Mouse (Mus musculus) ovary, postnatal 10 days (tissue): ENCODE results near the gene Lrrc27.
A peak's percentile ranks its signal among the peaks of the same experiment; 100 is the strongest.

Experiments used
- DNase-seq: peaks from one replicate; pipeline ENCODE4 v3.0.0; 2022; ENCODE audit warnings: low spot score

The Lrrc27 gene

DNA sequence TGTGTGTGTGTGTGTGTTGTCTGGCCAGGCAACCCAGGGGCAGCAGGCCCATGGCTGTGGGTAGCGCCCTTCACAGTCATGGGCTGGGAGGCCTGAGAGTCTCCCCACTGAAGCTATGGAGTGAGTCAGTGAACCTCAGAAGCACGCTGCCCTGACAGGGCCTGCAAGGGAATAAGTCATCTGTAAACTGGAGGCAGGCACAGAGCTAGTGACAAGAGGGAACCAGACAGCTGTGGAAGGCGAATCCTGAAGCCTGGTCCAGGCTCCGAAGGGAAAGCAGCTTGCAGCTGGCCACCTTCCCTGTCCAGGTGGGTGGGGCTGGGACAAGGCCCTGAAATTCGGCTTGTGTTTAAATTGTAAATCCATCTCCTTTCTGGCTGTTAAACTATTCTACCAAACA is 33.3 kb downstream of the Lrrc27 start:
- no peak for DNase-seq

DNA sequence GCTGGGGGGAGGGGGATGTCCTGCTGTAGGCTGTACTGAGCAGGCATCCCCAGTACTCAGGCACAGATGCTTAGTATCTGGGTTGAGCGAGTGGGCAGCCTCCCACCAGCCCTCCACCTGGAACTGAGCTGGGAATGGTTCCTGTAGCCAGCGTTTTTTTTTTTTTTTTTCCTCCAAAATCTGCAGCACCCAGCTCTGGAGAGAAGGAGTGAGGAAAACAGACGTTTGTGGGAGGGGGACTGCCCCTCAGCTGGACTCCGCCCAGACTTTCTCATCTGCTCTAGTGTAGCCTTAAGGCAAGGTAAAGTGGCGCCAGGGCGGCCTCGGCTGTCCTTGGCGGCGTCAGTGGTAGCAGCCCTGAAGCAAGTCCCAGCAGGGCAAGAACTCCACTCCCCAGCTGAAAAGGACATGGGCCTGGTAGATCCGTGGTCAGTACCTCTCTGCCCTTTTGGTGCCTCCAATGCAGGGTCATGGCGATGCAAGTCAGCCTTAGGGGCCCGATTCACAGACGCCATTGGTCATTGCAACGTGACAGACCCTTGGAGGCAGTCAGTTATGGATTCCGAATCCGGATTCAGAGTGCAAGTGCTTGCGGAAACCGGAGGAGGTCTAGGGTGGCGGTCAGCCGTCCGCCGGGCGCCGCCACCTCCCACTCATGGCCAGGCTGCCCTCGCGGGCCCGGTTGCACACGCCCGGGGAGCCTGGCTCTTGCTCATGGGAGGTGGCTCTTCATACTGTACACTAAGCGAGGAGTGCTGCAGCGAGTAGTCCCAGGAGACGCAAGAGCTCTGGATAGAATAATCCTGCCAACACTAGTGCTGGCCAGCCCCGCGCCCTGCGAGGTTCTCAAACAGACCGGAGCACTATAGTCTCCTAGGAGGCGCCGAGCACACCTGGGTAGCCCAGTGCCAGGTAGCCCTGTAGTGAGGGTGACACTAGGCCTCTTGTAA is 34.4 kb downstream of the Lrrc27 start:
- DNase-seq: no peak

DNA sequence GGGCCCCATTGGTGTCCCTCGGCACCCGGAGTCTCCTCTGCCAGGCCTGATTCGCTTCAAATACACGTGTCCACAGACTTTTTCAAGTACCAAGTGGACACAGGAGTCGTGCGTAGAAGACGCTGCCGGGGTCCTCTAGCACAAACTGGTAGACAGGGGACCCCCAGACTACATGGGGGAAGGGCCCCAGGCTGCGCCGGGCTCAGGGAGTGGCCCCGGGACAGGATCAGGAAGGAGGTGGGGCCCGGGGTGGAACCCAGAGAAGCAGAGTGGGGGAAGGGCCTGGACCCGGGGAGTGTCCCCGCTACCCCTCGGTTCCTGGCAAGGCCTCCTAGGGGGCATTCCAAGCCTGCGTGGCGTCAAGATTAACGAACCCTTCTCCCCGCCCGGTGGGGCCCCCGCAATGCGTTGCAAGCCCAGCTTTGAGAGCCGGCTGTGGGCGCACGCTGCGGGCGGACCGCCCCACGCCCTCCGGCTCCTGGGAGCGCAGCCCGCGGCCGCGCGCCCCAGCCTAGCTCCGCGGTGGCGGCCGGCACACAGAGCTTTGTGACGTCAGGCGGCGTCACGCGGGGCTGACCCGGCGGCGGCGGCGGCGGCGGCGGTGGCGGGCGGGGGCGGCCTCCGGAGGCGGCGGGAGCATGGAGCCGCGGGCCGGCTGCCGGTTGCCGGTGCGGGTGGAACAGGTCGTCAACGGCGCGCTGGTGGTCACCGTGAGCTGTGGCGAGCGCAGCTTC is 35.3 kb downstream of the Lrrc27 start, which contains the start of gene Pwwp2b:
Gene Pwwp2b (plus strand): TSS at position 602 of the 734 bp plus-strand sequence.
- DNase-seq: peak; percentile 76

DNA sequence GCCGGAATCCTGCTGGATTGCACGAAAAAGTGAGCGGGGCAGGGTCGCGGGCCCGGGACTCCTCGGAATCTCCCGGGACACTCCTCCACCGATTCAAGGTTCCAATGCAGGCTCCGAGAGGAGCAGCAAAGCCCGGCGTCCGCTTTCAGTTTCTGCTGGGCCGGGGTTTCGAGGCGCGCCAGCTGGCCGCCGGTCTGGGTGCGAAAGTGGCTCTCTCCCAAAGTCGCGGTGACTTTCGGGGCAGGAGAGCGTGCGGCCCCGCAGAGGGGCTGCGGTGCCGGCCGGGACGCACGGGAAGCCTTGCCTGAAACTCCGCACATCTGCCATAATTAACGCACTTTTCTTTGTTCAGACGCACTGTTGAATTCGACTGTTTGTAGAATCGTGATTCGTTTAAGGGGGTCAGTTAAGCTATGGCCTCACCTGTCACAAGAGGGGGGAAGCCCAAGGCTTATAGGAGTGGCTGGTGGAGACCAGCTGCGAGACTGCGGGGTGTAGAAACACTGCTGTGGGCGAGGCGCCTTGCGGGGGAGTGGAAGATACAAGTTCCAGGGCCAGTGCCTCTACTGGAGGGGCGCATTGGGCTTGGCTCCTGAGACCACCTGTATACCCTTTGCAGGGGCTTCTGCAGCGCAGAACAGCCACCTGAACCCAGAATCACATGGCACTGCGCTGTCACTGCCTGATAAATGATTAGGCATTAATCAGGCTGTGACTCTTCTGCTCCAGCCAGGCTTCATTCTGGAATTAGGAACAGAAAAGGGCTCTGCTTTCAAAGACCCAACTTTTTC is 36.0 kb downstream of the Lrrc27 start:
- DNase-seq: peak; percentile 58

DNA sequence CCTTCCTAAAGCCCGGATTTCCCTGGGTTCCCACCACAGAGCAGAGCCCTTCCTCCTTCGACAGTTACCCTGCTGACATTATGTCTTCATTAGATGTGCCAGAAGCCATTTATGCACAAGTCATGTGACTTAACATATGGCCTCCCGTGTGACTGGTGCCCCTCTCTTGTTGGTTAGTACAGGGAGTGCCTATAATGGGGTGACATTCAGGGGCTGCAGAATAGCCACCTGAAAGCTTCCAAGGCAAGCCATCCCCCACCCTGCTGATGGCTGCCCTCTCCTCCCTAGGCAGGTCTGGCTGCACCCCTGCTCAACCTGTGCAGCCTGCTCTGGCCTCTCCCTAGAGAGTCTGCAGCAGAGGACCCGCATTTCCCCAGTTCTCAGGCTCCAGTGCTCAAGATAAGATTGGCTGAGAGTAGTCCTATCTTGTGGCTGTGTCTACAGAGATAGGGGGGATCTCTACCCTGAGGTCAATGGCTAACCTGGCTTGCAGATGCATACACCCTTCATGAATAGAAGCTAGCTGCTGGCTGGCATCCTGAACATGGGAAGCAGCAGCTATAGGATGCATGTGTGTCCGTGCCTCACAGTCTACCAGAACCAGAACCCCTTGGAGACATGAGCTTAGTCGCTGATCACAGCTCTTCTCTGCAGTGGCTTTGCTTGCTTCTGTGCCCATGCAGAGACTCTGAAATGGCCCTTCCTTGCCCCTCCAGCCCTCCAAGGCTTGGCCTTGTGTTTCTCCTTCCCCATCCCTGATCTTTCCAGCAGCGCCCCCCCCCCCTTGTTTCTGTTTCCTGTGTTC is 36.8 kb downstream of the Lrrc27 start:
- no peak for DNase-seq

DNA sequence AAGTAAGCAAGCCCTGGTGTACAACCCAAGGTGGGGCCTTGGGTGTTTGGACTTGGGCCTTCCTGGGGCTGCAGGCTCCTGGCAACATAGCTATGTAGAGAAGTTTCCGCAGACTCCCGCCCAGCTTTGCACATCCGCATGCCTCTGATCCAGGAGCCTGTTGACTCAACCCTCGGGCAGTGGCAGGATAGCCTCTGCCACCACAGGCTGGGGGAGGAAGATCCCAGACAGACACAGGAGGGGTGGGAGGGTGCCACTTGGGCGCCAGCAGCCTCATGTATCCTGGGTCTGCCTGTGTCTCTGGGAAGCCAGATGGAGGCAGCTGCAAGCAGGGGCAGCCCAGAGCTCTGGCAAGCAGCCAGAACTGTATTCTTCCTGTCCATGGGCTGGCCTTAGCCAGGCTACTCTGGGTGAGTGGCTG is 39.1 kb downstream of the Lrrc27 start:
- DNase-seq: no peak

DNA sequence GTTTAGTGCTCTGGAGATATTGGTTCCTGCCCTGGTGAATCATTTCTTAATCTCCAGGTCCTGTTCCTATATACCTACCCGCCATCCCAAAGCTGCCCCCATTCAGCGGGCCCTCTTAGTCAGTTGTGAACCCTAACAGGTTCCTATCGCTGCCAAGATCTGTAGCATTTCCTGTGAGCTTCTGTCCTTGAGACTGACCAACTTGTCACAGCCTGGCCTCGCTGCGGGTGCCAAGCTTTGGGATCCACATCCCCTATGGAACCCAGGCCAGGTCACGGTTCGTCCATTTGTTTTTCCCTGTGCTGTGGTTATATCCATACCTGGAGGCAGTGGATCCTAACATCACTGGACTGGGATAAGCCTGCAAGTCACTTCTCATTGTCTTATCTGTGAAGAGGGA is 39.8 kb downstream of the Lrrc27 start:
- no peak for DNase-seq

DNA sequence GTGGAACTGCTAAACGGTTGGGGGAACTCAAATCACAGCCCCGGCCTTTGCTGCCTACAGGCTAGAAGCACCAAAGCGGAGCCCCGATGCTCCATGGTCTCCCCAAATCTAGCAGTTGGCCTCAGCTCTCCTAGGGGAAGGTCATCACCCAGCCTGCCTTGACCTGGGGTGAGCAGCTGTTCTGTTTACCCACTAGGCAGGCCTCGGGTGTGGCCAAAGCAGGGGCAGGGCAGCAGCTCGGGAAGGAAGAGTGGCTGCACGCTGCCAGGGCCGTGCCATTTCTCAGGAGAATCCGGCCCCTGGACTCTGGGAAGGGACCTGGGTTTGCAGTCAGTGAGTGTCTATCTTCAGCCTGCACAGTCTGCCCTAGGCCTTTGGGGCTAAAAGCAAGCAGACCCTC is 40.2 kb downstream of the Lrrc27 start:
- no peak for DNase-seq

DNA sequence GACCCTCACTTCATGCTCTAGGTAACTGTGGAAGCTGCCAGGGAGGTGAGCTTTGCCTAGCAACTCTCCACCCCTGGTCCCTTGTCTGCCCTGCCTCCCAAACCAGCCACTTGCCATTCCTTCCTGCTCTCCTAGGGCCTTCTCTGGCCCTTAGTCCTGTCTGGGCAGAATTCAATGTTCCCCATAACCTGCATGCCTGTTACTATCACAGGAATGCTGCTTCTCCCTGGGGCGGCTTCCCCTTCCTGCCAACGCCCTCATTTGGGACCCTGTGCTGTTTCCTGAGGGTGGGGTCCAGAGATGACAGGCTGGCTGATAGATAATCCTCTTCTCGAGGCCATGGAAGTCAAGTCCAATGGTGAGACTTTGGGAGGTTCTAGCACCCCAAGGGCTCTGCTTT is 40.7 kb downstream of the Lrrc27 start:
- DNase-seq: no peak

DNA sequence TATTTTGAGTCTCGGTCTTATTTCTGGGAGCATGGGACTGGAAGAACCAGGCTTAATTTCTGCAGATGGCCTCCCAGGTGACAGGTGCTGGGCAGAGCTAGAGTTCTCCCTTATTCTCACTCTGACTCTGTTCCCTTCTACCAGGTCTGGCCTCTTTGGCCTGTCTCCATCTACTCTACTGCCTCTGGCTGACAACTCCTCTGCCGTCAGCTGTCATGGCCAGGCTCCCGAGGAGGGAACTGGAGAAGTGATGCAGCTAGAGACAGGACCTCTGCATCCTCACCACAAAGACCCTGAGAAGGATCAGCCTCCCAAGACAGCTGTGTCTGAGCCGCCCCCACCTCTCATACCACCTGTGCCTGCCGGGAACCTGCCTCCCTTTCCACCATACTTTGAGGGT is 41.8 kb downstream of the Lrrc27 start:
- no peak for DNase-seq

DNA sequence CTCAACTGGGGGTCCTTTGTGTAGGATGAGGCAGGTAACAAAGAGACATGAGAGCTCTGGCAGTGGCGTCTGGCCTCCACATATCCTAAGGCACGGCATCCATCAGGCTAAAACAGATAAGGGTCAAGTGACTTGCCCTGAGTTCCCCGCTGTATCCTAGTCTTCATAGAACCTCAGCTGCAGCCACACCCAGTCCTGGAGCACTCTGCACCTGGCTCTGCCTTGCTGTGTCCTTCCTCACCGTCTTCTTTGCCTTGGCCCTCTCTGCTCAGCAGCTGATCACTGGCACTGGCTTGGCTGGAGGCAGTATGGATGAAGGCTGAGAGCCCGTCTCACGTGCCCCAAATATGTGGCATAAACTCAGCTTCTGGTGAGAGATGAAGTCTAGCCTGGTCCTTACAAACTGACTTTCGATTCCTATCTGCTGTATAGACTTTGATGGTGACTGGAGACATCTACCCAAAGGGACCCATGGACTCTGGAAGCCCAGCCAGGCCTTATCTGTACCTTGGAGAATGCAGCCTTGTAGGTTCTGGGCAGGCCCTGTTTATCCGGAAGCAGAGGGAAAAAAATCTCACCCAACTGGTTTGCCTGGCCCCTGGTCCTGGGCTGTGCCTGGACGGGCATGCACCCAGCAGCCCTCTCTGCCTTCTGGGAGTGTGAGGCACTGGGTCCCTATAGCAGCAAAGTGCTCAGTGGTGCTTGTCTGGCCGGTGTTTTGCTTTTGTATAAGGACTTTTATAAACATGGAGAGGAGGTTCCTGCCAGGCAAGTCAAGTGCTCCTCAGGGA is 45.2 kb downstream of the Lrrc27 start:
- no peak for DNase-seq

DNA sequence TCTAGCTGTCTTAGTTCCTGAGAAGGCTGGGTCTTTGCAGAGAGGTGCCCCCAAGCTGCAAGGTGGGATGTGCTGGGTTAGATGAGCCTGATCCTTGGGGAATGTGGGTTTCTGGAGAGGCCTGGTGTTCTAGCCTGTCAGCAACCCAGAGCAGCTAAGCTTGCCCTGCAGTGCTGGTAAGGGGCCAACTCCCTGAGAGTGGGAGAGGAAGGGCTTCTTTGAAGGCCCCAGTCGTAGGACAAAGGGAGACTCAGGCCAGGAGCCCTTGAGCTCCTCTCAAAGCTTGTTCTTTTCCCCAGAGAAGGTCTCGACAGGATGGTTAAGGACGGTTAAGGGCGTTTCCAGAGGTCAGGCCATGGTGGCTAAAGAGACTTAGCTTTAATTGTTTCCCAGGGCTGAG is 51.5 kb downstream of the Lrrc27 start:
- no peak for DNase-seq

DNA sequence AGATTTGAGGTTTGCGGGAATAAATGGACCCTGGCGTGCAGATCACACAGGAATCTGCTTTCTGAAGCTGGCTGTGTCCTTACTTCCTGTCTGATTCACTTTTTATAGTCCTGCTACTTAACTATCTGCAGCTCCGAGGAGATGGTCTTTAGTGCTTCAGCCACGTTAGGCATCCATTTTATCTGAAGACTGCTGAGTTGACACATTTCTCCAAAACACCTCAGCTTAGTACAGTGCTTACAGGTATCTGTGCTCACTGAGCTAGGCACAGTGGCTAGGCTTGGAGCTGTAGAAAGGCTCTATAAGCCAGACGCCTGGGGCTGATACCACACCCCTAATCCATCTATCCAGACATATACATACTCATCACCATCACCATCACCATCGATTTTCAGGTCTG is 52.8 kb downstream of the Lrrc27 start:
- no peak for DNase-seq

DNA sequence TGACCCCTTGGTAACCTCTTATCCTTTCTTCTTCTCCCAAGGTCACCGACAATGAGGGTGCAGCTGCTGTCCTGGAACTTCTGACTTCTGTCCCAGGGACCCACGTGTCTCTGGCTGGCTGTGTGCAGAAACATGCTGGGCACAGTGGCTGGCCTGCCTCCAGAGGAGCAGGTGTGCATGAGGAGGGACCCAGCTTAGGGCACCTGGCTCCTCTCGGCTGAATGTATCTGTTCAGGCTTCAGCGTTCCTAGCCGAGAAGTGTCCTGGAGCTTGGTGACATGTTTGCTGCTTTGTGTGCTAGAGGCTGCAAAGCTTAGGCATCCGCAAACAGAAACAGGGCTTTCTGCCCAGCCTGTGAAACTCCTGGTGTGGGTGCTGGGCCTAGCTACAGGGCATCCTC is 53.6 kb downstream of the Lrrc27 start:
- DNase-seq: no peak

DNA sequence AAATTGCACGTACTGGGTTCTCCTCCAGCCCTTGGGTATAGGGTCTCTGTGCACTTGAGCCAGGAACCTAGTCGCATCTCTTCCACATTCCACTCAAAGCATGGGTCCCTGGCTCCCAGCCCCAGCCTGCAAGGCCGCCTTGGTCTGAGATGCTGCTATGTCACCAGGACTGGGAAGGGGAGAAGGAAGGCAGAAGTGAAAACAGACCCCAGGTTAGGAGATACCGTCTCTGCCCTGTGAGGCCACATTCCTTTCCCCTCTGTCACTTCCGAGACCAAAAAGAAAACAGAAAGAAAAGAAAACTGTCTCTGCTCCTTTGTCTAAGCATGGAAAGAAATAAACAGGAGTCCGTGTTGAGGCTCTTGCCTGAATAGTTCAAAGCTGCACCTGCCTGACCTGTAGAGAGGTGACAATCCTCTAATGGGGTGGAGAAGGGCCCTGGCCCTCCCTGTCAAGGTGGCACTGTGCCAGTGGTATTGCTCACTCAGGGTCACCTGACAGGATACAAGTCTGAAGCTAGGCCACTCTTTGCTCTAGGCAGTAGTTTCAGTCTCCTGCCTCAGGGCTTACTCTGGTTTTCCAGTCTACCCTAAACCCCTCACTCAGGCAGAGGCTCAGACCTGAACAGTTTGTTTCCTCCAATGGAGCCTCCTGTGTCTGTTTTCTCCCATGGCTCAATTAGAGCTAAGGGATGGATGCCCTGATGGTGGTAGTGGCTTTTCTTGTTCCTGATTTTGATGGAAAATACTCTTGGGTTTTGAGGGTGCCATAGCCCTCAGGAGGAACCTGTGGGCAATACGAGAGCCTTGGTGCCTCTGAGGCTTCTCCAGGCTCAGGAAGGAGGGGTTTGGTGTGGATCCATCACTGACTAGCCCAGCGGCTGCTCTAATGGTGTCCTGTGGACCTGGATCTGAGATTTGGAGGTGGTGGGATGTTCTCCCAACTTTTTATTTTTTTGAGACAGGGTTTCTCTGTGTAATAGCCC is 54.4 kb downstream of the Lrrc27 start:
- no peak for DNase-seq

DNA sequence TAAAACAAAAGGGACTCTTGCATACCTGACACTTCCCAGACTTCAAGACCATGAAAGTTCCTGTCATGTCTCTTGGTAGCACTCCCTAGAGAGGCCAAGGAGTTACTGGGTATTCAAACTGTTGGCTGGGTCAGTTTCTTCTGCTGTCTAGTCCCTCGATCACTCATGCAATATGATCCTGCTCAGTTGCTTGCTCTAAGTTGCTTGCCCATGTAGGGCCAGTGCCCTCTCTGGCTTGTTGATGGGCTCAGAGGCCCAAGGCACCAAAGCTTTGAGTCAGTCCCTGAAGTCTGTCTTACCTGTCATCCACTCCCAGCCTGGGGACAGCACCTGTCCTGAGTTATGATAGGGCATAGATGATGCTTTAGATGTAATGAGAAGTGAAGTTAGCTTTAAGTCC is 58.0 kb downstream of the Lrrc27 start:
- DNase-seq: no peak

DNA sequence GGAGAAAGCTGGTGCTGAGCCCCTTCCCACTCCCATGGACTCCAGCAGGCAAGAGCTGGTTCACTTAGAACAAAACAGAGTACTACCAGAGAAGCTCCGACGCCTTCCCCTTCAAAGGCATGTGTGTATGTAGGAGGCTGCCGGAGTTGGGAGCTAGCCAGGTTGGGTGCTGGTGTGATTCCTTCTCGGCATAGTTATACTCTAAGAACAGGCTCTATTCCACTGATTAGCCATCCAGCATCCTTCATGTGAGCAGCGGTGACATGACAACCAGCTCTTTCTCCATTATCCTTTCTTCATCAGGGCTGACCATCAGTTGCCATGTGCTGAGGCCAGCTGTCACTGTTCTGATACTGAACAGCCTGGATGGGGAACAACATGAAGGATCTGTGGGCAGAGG is 59.1 kb downstream of the Lrrc27 start:
- no peak for DNase-seq

DNA sequence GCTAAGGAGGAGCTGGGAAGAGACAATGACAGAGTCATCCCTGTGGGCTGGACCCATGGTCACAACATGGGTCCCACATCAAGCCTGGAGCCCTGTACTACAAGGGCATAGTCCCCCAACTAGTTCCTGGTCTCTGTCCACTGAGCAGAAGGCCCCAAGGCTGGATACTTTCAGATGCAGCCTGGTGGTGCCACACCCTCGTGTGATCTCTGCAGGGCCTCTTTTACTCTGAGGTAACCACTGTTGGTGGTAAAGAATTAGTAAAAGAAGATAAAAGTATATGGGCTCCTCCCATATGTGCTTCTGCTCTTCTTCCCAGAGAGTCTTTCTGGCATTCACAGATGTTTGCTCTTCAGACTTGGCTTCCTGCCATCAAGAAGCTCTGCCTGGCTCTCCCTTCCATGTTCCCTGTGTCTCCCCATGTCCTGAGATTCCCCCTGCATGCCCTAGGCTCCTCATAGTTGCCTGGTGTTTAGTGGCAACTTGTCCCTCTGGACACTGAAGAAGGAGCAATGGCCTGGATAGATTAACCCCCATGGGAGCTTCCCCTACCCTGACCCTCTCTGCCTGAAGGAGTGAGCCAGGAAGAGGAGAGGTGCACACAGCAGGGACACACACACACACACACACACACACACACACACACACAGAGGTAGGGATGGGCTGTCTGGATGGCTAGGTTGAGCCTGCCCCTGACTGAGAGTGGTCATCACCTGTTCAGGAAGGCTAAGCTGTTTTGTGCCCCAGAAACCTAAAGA is 60.0 kb downstream of the Lrrc27 start:
- no peak for DNase-seq

DNA sequence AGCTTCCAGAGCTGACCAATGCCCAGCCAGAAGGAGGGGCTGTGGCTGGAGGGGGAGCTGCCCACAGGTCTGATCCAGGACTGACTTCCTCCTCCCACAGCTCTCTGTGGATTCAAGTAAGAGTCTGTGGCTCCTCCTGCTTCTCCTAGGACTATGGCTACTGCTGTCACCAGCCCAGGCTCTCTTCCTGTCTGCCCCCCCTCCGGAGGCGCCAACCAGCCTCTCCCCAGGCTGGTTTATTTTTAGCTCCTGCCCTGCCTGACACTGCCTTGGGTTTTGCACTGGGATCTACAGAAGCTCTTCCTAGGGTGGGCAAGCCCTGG is 60.6 kb downstream of the Lrrc27 start:
- no peak for DNase-seq
